Mouse (Mus musculus): ENCODE measurements at regions not wholly inside any gene's neighbourhood (a gene's known extent, or its start where the extent isn't known, plus 50 kb on each side); places are given as distances from the start of the nearest gene placed in this dataset.

GRCm38 (mm10) chr13:83131129-83131981 is 372.5 kb upstream of the Mef2c start:
- Histone ChIP-seq H3K4me3 (ENCODE audit: low read length) (no peak overlapping the region), H3K4me1 (ENCODE audit: control insufficient read depth, insufficient read depth, low read depth, low read length) (peaks cover 7% of the 10 kb centered on the region), H3K9me3 (ENCODE audit: control insufficient read depth, low read length) (no peaks in the 10 kb centered on the region), H3K27ac (ENCODE audit: low read depth, low read length) (no peak overlapping the region), H3K9ac (ENCODE audit: low read depth, low read length) (no peak overlapping the region), H3K36me3 (ENCODE audit: control insufficient read depth, insufficient read depth, low read length) (no peaks in the 10 kb centered on the region), H3K4me2 (ENCODE audit: low read length) (peak overlapping the region; percentile 10; the same call in 1 of the 2 replicates), H3K27me3 (replicated peaks; ENCODE audit: control insufficient read depth, insufficient read depth, low read length) (no peaks in the 10 kb centered on the region)
- ATAC-seq: 0 out of 2 replicates have a peak, but pooled peaks have one; percentile 34
- WGBS: 30% methylated on average over 7 of the region's 7 CpGs

- H3K4me1 ChIP-seq (ENCODE audit: control insufficient read depth, insufficient read depth, low read depth, low read length): peaks cover 7% of the 10 kb centered on the region
- no peak overlapping the region for H3K9ac ChIP-seq (ENCODE audit: low read depth, low read length)
- no peak overlapping the region for H3K27ac ChIP-seq (ENCODE audit: low read depth, low read length)
- H3K4me3 ChIP-seq (ENCODE audit: low read length): no peak overlapping the region
- peak overlapping the region; percentile 10; the same call in 1 of the 2 replicates for H3K4me2 ChIP-seq (ENCODE audit: low read length)
- ATAC-seq: no peak
- no peaks in the 10 kb centered on the region for H3K9me3 ChIP-seq (ENCODE audit: control insufficient read depth, low read length)
- no peaks in the 10 kb centered on the region for H3K36me3 ChIP-seq (ENCODE audit: control insufficient read depth, insufficient read depth, low read length)
- H3K27me3 ChIP-seq (replicated peaks; ENCODE audit: control insufficient read depth, insufficient read depth, low read length): no peaks in the 10 kb centered on the region
- WGBS: 54% methylated on average over 1 of the region's 1 CpGs
Measured at GRCm38 (mm10) chr13:83131982-83132354, 371.9 kb upstream of the Mef2c start.

- Histone ChIP-seq H3K9ac (ENCODE audit: low read depth, low read length) (no peak overlapping the region), H3K36me3 (ENCODE audit: control insufficient read depth, insufficient read depth, low read length) (no peaks in the 10 kb centered on the region), H3K27ac (ENCODE audit: low read depth, low read length) (no peak overlapping the region), H3K27me3 (replicated peaks; ENCODE audit: control insufficient read depth, insufficient read depth, low read length) (no peaks in the 10 kb centered on the region), H3K4me1 (ENCODE audit: control insufficient read depth, insufficient read depth, low read depth, low read length) (peaks cover 7% of the 10 kb centered on the region), H3K4me3 (ENCODE audit: low read length) (no peak overlapping the region), H3K9me3 (ENCODE audit: control insufficient read depth, low read length) (no peaks in the 10 kb centered on the region), H3K4me2 (ENCODE audit: low read length) (no peak overlapping the region)
- ATAC-seq: no peak
- 84% methylated on average over 7 of the region's 7 CpGs for WGBS
Measured at GRCm38 (mm10) chr13:83132671-83133638, 370.9 kb upstream of the Mef2c start.

- ATAC-seq: no peak
- 45% methylated on average over 3 of the region's 3 CpGs for WGBS
- Histone ChIP-seq H3K36me3 (ENCODE audit: control insufficient read depth, insufficient read depth, low read length) (no peaks in the 10 kb centered on the region), H3K4me3 (ENCODE audit: low read length) (no peak overlapping the region), H3K27ac (ENCODE audit: low read depth, low read length) (no peak overlapping the region), H3K9ac (ENCODE audit: low read depth, low read length) (no peak overlapping the region), H3K4me2 (ENCODE audit: low read length) (no peak overlapping the region), H3K27me3 (replicated peaks; ENCODE audit: control insufficient read depth, insufficient read depth, low read length) (no peaks in the 10 kb centered on the region), H3K4me1 (ENCODE audit: control insufficient read depth, insufficient read depth, low read depth, low read length) (no peaks in the 10 kb centered on the region), H3K9me3 (ENCODE audit: control insufficient read depth, low read length) (no peaks in the 10 kb centered on the region)
Measured at GRCm38 (mm10) chr13:83143316-83143715, 360.5 kb upstream of the Mef2c start.

- no peaks in the 10 kb centered on the region for H3K27me3 ChIP-seq (replicated peaks; ENCODE audit: control insufficient read depth, insufficient read depth, low read length)
- H3K4me3 ChIP-seq (ENCODE audit: low read length): no peak overlapping the region
- no peaks in the 10 kb centered on the region for H3K4me1 ChIP-seq (ENCODE audit: control insufficient read depth, insufficient read depth, low read depth, low read length)
- ATAC-seq: no peak
- no peaks in the 10 kb centered on the region for H3K36me3 ChIP-seq (ENCODE audit: control insufficient read depth, insufficient read depth, low read length)
- H3K9me3 ChIP-seq (ENCODE audit: control insufficient read depth, low read length): no peaks in the 10 kb centered on the region
- H3K9ac ChIP-seq (ENCODE audit: low read depth, low read length): no peak overlapping the region
- 76% methylated on average over 1 of the region's 1 CpGs for WGBS
- no peak overlapping the region for H3K4me2 ChIP-seq (ENCODE audit: low read length)
- no peak overlapping the region for H3K27ac ChIP-seq (ENCODE audit: low read depth, low read length)
Measured at GRCm38 (mm10) chr13:83154626-83155124, 349.2 kb upstream of the Mef2c start.

- Histone ChIP-seq H3K9ac (ENCODE audit: low read depth, low read length) (no peak overlapping the region), H3K27ac (ENCODE audit: low read depth, low read length) (no peak overlapping the region), H3K4me1 (ENCODE audit: control insufficient read depth, insufficient read depth, low read depth, low read length) (no peaks in the 10 kb centered on the region), H3K4me2 (ENCODE audit: low read length) (no peak overlapping the region), H3K27me3 (replicated peaks; ENCODE audit: control insufficient read depth, insufficient read depth, low read length) (no peaks in the 10 kb centered on the region), H3K4me3 (ENCODE audit: low read length) (no peak overlapping the region), H3K36me3 (ENCODE audit: control insufficient read depth, insufficient read depth, low read length) (no peaks in the 10 kb centered on the region), H3K9me3 (ENCODE audit: control insufficient read depth, low read length) (no peaks in the 10 kb centered on the region; the same call in 1 of the 2 replicates)
- 52% methylated on average over 2 of the region's 2 CpGs for WGBS
- no peak for ATAC-seq
Measured at GRCm38 (mm10) chr13:83159969-83160368, 343.9 kb upstream of the Mef2c start.

GRCm38 (mm10) chr13:83162761-83163160 is 341.1 kb upstream of the Mef2c start:
- no peak overlapping the region for H3K4me3 ChIP-seq (ENCODE audit: low read length)
- H3K4me1 ChIP-seq (ENCODE audit: control insufficient read depth, insufficient read depth, low read depth, low read length): no peaks in the 10 kb centered on the region
- H3K9me3 ChIP-seq (ENCODE audit: control insufficient read depth, low read length): no peaks in the 10 kb centered on the region; the same call in 1 of the 2 replicates
- H3K9ac ChIP-seq (ENCODE audit: low read depth, low read length): no peak overlapping the region
- no peak overlapping the region for H3K4me2 ChIP-seq (ENCODE audit: low read length)
- 83% methylated on average over 4 of the region's 4 CpGs for WGBS
- H3K36me3 ChIP-seq (ENCODE audit: control insufficient read depth, insufficient read depth, low read length): no peaks in the 10 kb centered on the region
- H3K27ac ChIP-seq (ENCODE audit: low read depth, low read length): no peak overlapping the region
- ATAC-seq: no peak
- H3K27me3 ChIP-seq (replicated peaks; ENCODE audit: control insufficient read depth, insufficient read depth, low read length): no peaks in the 10 kb centered on the region

- Histone ChIP-seq H3K4me3 (ENCODE audit: low read length) (no peak overlapping the region), H3K27ac (ENCODE audit: low read depth, low read length) (no peak overlapping the region), H3K4me1 (ENCODE audit: control insufficient read depth, insufficient read depth, low read depth, low read length) (no peaks in the 10 kb centered on the region), H3K36me3 (ENCODE audit: control insufficient read depth, insufficient read depth, low read length) (no peaks in the 10 kb centered on the region), H3K9ac (ENCODE audit: low read depth, low read length) (no peak overlapping the region), H3K9me3 (ENCODE audit: control insufficient read depth, low read length) (no peaks in the 10 kb centered on the region), H3K27me3 (replicated peaks; ENCODE audit: control insufficient read depth, insufficient read depth, low read length) (no peaks in the 10 kb centered on the region), H3K4me2 (ENCODE audit: low read length) (no peak overlapping the region)
- WGBS: 83% methylated on average over 2 of the region's 2 CpGs
- ATAC-seq: no peak
Measured at GRCm38 (mm10) chr13:83175086-83175485, 328.7 kb upstream of the Mef2c start.
